Mouse (Mus musculus) layer of hippocampus, postnatal 36 days (tissue): ENCODE results near the gene Sdr39u1. TPM values are rescaled to one million over a fixed set of nuclear protein-coding genes. Genes with fewer than 3 reads are reported as not detected.
A peak's percentile ranks its signal among the peaks of the same experiment; 100 is the strongest.

ENCODE experiments used
- DNase-seq, 2 experiments: peaks; one replicate each; pipeline ENCODE4 v3.0.0; 2022
- total RNA-seq, 2 experiments: library from RNA; stranded (reverse); gene quantifications; 2 replicates each; pipeline ENCODE4 v1.2.3; 2021

Sdr39u1 gene
- total RNA-seq, 2 experiments from 2014 or later: 68.5 to 70.7 TPM

DNA sequence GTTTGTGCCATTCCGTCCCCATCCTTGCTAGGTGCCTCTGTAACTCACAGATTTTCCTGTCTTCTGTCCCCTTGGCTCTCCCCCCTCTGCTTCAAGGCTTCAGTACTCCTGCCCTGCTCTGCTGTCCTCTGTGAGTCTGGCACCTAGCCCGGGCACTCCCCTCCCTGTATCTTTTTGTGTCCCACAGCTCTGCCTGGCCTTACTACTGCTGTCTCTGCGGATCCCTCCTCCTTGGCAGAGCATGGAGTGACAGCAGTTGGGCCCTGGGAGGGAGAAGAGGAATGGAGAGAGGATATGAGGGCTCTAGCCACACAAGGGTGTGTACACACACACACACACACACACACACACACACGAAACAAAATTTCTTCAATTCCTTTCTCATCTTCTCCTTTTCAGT, 15.9 kb downstream of the Sdr39u1 start, which contains the start of gene Cbln3:
Gene Cbln3, minus strand, starts transcription at position 227 of the 400 bp plus-strand sequence.
- DNase-seq: no peak

DNA sequence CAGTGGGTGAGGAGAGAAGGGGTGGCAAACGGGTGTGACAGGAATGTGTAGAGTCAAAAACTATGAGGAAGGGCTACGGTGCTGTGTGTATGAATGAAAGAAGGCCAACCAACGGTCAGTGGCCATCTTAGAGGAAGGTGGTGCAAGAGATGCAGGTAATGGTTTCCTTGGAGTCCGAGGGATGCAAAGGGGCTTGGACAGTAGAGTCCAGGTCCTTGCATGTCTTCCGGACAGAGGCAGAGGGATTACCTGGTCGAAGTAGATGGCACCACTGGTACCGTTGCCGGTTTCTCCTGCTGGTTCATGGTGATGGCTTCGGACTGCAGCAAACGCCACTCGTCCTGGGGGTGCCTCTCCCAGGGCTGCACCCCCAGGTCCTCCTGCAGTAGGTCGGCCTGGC, 16.4 kb downstream of the Sdr39u1 start:
- DNase-seq: no peak

DNA sequence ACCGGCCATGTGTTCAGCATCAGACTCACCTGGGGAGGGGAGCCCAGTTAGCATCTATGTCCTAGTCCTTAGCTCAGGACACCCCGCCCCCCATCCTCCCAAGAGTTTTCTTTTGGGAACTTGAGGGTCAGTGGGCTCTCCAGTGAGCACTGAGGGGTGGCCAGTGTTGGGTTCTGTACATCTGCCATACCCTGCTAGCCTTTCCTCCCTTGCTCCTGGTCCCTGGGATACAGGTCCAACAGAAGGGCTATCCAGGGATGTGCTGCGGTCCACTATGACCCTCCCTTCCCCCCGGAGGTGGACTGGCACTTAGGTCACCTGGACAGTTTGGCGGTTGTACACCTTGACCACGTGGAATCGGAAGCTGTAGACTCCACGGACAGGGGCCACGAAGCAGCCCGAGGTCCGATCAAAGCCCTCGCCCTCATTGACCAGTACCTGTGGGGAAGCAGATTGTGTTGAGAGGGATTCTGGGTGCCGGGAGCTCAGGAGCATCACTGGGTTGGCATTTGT, 16.9 kb downstream of the Sdr39u1 start:
- DNase-seq: no peak

DNA sequence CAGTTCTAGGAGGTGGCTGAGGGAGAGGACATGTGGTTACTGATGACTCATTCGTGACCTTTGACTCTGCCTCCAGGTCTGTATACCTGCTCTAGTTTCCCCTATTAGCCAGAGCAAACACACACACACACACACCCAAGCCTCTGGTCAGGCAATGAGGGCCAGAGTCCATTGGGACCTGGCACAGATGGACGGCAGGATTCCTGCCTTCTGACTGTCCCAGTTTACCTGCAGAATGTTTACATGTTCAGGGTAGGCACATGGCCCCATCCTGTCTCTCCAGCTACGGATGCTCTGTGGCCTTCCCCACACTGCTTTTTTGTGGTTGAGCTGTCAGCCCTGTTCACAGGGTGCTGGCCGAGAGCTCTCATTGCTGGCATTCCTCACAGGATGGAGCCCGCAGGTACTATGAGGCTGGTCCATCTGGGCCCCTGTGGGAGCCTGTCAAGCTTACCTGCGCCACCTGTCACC, 17.9 kb downstream of the Sdr39u1 start:
- no peak for DNase-seq

DNA sequence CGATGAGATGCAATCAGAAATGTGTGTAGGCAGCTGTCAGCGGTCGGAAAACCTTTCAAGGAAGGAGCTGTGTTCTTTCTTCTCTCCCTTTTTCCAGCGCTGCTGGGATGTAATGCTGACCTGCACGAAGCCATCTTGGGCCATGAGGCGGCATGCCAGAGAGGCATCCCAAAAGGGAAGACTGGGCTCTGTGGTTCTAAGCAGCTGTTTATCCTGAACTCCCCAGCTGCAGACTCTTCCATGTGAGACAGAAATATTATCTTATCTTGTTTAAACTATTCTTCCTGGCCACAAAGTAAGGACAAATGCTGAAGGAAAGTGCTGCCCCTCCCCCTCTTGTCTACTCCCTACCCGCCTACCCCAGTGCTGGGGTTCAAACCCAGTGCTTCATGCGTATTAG, 19.1 kb downstream of the Sdr39u1 start:
- DNase-seq: no peak

DNA sequence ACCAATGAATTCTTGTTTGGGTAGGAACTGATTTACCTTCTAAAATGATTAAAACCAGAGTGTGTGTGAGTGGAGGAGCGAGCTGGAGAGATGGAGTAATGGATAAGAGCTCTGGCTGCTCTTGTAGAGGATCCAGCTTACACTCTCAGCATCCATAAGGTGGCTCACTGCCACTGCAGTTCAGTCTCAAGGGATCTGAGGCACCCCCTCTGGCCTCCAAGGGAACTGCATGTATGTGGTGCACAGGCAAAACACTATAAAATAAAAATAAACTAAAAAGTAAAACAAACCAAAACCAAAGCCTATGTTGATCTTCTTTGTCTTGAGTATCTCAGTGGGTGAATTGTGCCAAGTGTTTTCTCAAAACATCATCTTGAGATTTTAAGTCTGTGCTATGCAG, 20.5 kb downstream of the Sdr39u1 start:
- DNase-seq: peak; percentile 49 to 64

DNA sequence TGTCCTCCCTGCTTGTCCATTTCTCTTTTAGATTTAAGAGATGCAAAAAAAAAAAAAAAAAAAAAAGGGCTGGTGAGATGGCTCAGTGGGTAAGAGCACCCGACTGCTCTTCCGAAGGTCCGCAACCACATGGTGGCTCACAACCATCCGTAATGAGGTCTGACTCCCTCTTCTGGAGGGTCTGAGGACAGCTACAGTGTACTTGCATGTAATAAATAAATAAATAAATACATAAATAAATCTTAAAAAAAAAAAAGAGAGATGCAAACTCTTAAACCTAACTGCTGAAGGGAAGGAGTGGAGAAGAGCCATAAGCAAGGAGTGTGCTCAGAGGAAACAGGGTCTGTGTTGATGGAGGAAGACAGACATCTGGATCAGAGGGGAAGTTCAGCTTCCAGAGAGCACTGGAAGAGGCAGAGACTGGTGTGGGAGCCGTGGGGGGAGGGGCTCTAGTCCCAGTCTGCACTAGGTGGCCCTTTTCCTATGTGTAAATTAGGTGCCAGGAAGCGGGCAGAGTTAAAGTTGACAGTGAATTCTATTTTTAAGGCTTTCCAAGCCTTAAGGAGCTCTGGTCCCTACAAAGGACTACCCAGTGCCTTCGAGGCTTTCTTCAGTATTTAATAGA, 21.7 kb downstream of the Sdr39u1 start:
- no peak for DNase-seq

DNA sequence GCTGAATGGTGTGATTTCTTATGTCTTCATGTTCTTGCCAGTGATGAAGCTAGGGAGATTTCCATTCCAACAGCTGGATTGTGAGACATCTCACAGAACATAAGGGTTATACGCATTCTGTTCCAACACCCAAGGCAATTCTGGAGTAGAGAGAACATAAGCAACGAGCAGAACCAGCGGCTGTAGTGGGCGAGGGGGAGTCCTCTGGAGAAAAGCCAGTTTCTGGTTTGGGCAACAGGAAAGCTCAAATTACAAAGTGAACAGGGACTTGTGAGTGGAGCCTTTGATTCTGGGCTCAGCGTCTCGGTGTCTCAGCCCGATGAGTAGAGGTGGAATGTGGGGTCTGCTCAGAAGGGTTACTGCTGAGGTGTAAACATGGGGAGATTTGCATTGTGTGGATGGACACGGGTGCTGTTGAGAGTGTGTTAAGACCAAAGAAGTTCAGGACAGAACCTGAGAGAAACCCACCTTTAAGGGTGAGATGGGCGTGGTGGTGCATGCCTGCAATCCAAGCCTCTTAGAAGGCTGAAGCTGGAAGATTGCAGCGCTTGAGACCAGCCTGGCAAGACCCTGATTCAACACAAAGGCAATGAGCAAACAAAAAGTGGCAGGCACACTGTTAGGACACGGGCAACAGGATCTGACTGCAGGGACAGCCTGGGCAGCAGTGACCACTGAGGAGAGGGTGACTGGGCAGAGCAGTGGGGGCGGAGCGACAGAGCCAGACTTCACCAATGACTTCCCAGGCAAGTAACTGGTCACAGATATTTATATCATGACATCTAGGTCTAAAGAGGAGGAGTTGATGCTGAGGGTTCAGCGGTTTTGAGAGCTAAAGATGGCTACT, 22.4 kb downstream of the Sdr39u1 start:
- DNase-seq: no peak

DNA sequence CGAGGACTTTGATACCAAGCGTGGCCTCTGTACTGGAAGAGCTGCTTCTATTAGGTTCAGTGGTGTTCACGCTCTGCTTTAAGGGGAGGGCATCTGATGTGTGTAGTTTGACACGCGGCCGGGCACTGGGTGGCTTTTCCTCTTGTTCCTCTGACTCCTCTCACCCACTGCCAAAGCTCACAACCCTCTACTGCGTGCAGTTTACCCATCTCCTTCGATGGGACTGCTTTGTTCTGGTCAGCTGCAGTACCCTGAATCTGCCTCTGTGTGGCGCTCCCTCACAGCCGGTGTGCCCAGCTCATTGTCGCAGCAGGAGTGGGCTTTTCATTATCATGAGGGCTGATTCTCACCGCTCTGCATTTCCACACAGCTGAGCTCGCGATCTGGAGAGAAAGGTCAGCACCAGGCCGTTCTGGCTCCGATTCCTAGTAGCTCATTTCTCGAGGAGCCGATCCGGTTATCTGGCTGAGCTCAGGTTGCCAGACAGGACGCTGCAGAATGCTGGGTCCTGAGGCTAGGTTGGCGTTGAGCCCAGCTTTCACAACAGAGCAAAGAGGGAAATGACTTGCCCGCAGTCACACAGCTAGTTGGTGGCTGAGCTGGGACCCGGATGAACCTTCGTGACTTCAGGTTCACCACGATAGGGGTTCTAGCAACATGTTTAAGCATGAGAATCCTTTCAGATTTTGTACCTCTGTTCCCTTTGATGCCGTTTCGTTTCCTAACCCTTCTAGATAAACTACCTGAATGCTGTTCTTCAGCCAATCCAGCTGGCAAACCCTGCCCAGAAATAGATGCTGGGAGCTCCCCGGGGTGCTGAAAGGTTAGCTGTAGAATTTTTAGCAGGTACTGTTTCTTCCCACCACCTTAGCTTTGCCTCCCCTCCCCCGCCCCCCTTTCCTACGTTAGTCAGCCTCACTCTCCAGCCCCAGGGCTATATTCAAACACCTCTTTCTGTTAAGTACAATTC, 26.1 kb downstream of the Sdr39u1 start:
- peak; percentile 72 to 73 for DNase-seq

DNA sequence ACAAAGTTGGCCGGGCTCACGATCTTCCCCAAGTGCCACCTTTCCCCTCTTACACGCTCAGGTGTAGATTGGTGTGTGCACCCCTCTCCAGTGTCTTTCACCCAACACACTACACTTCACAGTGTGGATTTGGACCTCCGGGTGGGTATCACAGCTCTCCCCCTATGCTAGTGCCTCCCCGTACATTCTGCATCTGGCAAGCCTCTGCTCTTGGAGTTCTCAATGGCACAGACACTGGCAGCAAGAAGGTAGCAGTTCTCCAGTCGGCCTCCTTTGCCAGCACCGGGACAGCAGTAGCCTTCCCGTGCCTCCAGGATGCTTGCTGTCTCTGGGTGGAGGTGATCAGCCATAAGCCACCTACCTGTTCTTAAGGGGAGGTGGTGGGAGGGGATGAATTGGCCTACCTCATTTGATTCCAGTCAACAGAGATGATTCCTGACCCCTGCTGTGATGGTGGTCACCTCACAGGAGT, 26.8 kb downstream of the Sdr39u1 start:
- no peak for DNase-seq

DNA sequence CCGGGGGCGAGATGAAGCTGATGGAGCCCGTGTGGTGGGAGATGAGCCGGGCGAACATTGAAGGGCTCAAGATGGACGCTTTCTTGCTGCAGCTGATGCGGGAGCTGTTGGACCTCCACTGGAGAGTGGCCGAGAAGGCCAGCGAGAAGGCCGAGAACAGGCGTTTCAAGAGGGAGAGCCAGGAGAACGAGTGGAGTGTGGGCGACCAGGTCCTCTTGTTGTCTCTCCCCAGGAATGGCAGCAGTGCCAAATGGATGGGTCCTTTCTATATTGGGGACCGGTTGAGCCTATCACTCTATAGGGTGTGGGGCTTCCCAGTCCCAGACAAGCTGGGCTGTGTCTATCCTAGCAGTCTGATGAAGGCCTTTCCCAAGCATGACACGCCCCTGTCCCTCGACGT, 27.5 kb downstream of the Sdr39u1 start:
- no peak for DNase-seq

DNA sequence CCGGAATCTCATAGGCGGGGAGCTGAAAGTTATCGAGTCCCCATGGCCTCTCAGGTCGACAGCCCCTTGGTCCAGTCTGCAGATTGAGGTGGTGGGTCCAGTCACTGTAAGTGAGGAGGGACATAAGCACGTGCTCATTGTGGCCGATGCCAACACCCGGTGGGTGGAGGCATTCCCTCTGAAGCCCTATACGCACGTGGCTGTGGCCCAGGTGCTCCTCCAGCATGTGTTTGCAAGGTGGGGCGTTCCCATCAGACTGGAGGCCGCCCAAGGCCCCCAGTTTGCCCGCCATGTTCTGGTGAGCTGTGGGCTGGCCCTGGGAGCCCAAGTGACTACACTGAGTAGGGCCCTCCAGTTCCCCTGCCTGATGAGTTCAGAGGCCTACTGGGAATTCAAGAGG, 28.1 kb downstream of the Sdr39u1 start:
- no peak for DNase-seq

DNA sequence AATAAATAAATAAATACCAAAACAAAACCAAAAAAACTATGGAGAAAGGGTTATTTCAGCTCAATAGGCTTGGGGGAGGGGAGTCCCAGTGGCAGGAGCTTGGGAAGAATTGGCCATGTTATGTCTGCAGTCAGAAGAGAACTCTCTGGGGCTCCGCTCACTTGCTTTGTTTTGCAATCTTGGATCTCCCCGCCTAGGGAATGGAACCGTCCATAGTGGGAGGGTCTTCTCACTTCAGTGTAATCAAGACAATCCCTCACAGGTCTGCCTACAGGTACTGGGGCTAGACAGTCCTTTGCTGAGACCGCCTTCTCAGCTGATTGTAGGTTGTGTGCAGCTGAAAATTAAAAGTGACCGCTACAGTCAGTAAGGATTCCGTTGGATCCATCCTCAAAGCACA, 30.6 kb downstream of the Sdr39u1 start:
- no peak for DNase-seq

DNA sequence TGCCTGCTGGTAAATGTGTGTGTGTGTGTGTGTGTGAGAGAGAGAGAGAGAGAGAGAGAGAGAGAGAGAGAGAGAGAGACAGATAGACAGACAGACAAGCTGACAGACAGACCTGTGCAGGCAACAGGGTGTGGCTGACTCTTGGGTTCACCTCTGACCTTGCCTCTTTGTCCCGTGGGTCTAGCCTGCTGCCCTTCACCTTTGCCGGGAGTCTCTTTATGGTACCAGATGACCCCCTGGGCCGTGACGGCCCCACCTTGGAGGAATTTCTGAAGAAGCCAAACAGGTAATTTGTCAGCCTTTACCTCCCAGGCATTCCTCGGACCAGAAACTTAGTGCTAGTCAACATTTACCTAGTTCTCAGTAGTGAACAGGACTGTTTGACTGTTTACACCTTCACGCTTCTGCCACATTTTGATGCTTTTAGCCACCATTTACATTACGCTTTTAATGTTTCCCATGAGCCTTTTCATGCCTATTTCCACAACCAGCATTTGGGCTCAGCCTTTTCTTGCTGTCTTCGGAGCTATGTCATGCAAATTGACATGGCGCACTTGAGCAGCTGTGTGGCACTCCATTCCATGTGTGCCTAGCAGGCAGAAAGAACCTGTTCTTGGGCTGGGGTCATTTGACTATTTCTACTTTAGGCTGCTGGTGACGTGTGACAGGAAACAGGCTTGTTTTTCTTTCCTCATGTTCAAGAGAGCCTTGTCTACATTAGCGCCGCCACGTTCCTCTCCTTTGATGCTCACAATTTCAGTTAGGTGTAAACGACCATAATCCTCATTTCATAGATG, 31.7 kb downstream of the Sdr39u1 start:
- no peak for DNase-seq

DNA sequence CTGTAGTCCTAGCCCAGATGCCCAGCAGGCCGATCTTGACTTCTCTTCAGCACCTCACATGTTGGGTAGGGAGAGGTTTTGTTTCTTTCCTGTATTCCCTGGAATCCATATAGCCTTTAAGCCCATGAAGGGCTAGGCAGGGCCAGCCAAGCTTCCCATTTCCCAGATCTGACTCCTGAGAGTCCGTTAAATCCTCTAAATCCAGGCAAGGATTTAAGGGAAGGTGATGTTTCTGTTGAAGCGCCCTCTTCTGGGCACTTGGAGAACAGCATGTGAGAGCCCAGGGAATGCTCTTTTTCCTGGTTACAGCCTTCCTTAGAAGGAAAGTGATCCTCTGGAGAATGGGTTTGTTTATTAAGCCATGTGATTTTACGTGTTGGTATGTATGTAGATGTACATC, 33.1 kb downstream of the Sdr39u1 start:
- DNase-seq: peak in 1 of 2 experiments; percentile 49

DNA sequence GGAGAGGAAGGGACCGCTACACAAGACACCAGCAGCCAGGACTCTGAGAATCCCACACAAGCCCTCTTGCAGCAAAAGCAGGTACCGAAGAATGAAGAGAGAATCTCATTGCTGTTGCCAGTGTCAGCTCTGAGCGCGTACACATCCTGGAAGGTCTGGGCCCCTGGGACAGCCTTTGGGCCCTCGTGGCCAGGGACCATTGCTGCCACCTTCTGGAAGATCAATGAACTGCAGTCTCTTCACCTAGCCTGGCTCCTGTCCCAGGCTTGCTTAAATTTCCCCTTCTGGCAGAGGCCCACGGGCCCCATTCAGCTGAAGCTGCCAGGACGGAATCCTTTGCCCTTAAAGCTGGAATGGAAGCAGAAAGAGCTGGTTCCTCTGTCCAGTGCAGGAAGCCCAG, 36.3 kb downstream of the Sdr39u1 start:
- DNase-seq: peak in 1 of 2 experiments; percentile 54

DNA sequence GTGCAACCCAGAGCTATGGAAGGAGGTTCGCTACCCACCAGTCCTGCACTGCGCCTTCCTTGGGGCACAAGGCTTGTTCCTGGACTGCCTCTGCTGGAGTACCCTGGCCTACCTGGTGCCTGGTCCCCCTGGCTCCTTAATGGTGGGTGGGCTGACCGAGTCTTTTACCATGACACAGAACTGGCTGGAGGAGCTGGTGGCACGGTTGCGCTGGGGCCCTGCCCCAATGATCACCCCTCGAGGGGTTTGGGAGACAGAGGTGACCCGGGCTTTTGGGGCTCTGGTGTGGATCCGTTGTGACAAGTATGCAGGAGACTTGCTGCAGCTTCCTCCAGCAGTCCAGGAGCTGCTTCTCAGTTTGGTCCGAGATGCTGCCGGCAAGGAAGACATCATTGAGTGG, 37.1 kb downstream of the Sdr39u1 start:
- no peak for DNase-seq

DNA sequence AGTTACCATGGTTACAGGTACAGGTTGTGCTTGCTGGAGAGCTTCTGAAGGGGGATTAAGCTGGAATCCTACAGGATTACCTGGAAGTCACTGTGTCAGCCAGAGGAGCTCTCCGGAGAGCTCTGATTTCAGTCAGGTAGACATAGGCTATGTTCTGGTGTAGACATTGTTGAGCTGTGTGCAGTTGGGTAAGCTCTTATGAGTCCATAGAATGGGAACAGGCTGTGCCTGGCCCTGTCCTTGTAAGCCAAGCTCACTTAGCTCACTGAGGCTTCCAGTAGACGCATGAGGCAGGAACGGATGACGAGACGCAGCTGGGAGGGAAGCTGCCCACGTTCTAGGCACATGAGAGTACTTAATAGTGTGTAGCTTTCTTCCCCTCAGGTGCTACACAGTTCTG, 37.9 kb downstream of the Sdr39u1 start:
- DNase-seq: no peak

DNA sequence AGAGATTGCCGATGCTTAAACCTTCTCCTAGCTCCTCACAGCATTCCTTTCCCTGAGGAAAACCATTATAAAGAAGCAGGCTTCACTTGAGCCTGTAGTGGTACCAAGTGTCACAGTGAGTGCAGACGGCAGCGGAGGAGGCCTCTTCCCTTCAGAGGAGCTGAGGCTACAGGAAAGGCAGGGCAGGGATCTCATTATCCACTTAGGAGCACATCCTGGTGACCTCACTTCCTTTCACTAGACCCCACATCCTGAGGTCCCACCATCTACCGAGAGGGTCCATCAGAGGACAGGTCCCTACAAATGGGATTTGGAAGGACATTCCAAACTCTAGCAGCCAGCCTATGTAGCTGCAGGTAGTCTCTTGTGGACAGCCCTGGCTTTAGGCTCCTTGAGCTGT, 42.5 kb downstream of the Sdr39u1 start:
- no peak for DNase-seq

DNA sequence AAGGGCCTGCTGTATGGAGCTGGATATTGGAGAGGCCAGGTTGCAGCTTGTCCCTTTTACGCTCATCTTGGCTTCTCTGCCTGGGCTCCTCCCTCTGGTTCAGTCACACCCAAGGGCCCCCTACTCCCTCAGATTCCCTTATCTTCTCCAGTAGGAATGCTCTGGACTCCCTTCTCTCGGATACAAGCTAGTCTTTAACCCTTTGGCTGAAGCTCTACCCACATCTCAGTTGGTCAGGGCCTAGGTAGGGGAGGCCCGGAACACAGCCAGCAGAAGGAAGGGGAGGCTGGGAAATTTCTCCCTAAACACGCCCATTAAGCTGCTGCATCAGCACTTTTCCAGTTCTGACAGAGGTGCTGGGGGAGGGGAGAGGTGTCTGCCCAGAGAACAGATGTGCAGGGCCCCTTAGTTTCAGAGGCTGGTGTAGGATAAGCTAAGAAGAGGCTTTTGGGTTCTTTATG, 45.0 kb downstream of the Sdr39u1 start:
- no peak for DNase-seq

DNA sequence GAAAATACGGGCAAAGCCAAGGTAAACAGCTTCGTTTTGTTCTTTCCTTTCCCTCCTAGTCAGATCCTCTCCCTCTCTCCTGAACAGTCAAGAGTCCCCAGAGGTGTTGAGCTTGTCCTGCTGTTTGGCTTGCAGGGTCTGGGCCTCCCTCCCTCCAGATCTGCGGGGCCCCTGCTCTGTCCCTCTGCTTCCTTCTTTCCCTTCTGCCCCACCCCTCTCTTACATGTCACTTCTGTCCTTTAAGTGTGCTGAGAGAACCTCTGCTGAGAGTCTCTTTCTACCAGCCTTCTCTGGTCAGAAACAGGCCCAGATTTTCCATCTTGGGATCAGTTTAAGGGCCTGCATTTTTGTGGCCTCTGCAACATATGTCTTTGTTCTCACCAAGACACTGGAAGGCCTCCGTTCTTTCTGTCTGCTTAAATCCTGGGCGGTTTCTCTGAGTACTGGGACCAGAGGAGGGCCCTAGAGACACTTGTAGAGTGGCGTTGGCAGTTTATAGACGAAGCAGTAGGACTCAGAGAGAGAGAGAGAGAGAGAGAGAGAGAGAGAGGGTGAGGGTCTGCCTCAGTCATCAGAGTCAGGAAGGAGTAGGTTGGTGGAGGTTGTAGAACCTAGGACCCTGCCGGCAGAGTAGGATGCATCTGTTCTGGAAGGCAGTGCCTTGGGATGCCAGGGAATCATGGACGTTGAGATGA, 45.5 kb downstream of the Sdr39u1 start:
- no peak for DNase-seq
